Mouse (Mus musculus) thymus, adult 2 months (tissue): Measurements from ENCODE around the gene Tbc1d15.

Source experiments
- CTCF ChIP-seq: fragments of 200-500 bp; IDR thresholded peaks from 2 replicates; pipeline ENCODE4 v1.5.1; 2012; ENCODE audit warnings: mild to moderate bottlenecking, control low read depth, low read length, moderate library complexity, borderline replicate concordance; ENCODE audit not compliant: control insufficient read depth, poor library complexity, insufficient read depth; ENCODE audit errors: extremely low read depth
- POLR2A ChIP-seq: fragments of 200-500 bp; IDR thresholded peaks from 2 replicates; pipeline ENCODE4 v1.6.1; 2012; ENCODE audit warnings: mild to moderate bottlenecking, low read length, control low read depth, moderate library complexity; ENCODE audit not compliant: control insufficient read depth, poor library complexity, insufficient read depth; ENCODE audit errors: extremely low read depth

DNA sequence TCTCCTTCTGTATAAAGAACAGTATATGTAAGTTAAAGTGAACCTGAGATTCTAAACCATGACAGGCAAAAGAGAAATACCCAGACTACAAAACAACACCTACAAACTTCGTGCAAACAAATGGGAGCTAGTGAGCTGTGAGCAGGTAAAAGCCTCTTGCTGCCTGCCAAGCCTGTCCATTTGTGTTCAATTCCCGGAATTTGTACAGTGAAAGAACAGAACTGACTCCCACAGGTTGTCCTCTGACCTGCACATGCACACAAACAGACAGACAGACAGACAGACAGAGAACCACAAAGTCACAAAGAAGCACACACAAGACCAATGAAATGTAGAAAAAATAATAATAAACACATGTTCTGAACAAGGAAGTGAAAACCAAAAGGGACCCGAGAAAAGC lies 17.5 kb downstream of the Tbc1d15 start:
- TF ChIP-seq POLR2A (no peak), CTCF (no peak)
